Mouse (Mus musculus) forebrain, embryonic 13.5 days (tissue): ENCODE measurements at regions not wholly inside any gene's neighbourhood (a gene's known extent, or its start where the extent isn't known, plus 50 kb on each side); places are given as distances from the start of the nearest gene placed in this dataset.
A peak's percentile ranks its signal among the peaks of the same experiment; 100 is the strongest.
"Not testable (repeated sequence)": the region's sequence is repeated elsewhere in the genome, so short reads cannot be mapped to it uniquely, and the experiment has no call there.

Experiments
- ATAC-seq: fragments of 200-750 bp; cut with Nextera tagmentation; 2 replicates; pipeline ENCODE4 v1.8.0; 2017
- H3K27ac ChIP-seq: fragments of 300-500 bp; sonication (generic); 2 replicates; pipeline ENCODE4 v1.5.1; 2015; ENCODE audit warnings: inconsistent platforms, mild to moderate bottlenecking, moderate library complexity
- H3K27me3 ChIP-seq: fragments of 300-500 bp; sonication (generic); 2 replicates; pipeline ENCODE4 v1.6.1; 2015; ENCODE audit warnings: mild to moderate bottlenecking, inconsistent platforms
- H3K36me3 ChIP-seq: fragments of 300-500 bp; sonication (generic); 2 replicates; pipeline ENCODE4 v1.6.1; 2015; ENCODE audit warnings: mild to moderate bottlenecking, inconsistent platforms; ENCODE audit not compliant: poor library complexity, severe bottlenecking
- H3K4me1 ChIP-seq: fragments of 300-500 bp; sonication (generic); 2 replicates; pipeline ENCODE4 v1.6.1; 2015; ENCODE audit warnings: inconsistent platforms
- H3K4me2 ChIP-seq: fragments of 300-500 bp; sonication (generic); 2 replicates; pipeline ENCODE4 v1.6.1; 2015; ENCODE audit warnings: inconsistent platforms, mild to moderate bottlenecking, moderate library complexity
- H3K4me3 ChIP-seq: fragments of 300-500 bp; sonication (generic); 2 replicates; pipeline ENCODE4 v1.5.1; 2015; ENCODE audit warnings: mild to moderate bottlenecking, inconsistent platforms
- H3K9ac ChIP-seq: fragments of 300-500 bp; sonication (generic); 2 replicates; pipeline ENCODE4 v1.6.1; 2015; ENCODE audit warnings: mild to moderate bottlenecking, inconsistent platforms
- H3K9me3 ChIP-seq: fragments of 300-500 bp; sonication (generic); replicated peaks from 2 replicates; pipeline ENCODE4 v1.6.1; 2016; ENCODE audit warnings: inconsistent platforms
- WGBS: fragments of 180-500 bp; shearing (Covaris S2); methylation state at CpG from one replicate; pipeline ENCODE4 v1.1.7; 2015; 5-methylcytosine and 5-hydroxymethylcytosine counted together

GRCm38 (mm10) chr17:91361261-91361660 is 268.4 kb upstream of the Nrxn1 start:
- no peaks in the 10 kb centered on the region for H3K9me3 ChIP-seq
- no peaks in the 10 kb centered on the region for H3K4me1 ChIP-seq
- H3K4me2 ChIP-seq = no peak overlapping the region
- no peak overlapping the region for H3K9ac ChIP-seq
- no peaks in the 10 kb centered on the region for H3K27me3 ChIP-seq
- no peak overlapping the region for H3K4me3 ChIP-seq
- 75% methylated on average over 1 of the region's 1 CpGs for WGBS
- no peaks in the 10 kb centered on the region for H3K36me3 ChIP-seq
- no peak overlapping the region for H3K27ac ChIP-seq
- ATAC-seq = no peak

DNA sequence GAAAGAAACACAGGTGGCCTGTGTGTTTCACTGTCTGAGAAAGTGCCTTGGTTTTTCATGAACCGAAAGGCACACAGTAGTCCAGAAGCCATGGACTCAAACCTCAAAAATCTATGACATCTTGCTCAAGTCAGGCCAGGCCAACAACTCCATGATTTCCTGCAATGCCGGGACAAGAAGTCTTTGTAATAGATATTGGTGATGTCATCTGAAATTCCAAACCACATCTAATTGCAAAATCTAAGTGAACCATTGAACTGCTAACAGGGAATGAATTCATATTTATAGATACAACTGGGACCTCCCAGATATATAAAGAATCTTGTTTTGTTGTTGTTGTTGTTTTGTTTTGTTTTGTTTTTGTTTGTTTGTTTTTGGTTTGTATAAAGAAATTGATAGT is 259.2 kb upstream of the Nrxn1 start:
- no peaks in the 10 kb centered on the region for H3K36me3 ChIP-seq
- no peaks in the 10 kb centered on the region for H3K27me3 ChIP-seq
- no peak overlapping the region for H3K4me3 ChIP-seq
- H3K27ac ChIP-seq = no peak overlapping the region
- WGBS = 67% methylated on average over 2 of the region's 2 CpGs
- H3K9me3 ChIP-seq = no peaks in the 10 kb centered on the region
- ATAC-seq = no peak
- no peak overlapping the region for H3K4me2 ChIP-seq
- H3K4me1 ChIP-seq = no peaks in the 10 kb centered on the region
- H3K9ac ChIP-seq = no peak overlapping the region

- Histone ChIP-seq H3K27ac (no peak overlapping the region), H3K4me2 (no peak overlapping the region), H3K9me3 (no peaks in the 10 kb centered on the region), H3K9ac (no peak overlapping the region), H3K4me1 (no peaks in the 10 kb centered on the region), H3K4me3 (no peak overlapping the region), H3K27me3 (no peaks in the 10 kb centered on the region), H3K36me3 (no peaks in the 10 kb centered on the region)
- no peak for ATAC-seq
- 92% methylated on average over 1 of the region's 1 CpGs for WGBS
These were observed 244.0 kb upstream of the Nrxn1 start for GRCm38 (mm10) chr17:91336882-91337281.

DNA sequence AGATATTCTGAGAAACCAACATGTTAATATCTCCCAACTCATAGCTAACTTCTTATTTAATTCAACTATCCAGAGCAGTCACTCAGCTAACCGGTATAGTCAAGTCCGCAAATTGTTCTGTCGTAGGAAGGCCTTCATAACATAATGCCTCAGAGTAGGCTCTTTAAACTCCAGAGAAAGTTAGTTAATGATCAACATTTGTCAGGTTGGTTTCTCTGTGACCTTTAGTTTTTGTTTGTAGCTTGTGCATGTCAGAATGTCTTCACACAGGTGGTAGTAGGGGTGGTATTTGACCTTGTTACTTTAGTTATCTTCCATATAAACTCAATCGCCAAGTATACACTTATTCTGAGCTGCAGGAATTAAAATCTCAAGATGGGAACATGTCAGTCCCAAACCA is 240.9 kb upstream of the Nrxn1 start:
- Histone ChIP-seq H3K4me2 (no peak overlapping the region), H3K4me1 (no peaks in the 10 kb centered on the region), H3K27me3 (no peaks in the 10 kb centered on the region), H3K9me3 (no peaks in the 10 kb centered on the region), H3K9ac (no peak overlapping the region), H3K4me3 (no peak overlapping the region), H3K27ac (no peak overlapping the region), H3K36me3 (no peaks in the 10 kb centered on the region)
- 94% methylated on average over 4 of the region's 4 CpGs for WGBS
- no peak for ATAC-seq

DNA sequence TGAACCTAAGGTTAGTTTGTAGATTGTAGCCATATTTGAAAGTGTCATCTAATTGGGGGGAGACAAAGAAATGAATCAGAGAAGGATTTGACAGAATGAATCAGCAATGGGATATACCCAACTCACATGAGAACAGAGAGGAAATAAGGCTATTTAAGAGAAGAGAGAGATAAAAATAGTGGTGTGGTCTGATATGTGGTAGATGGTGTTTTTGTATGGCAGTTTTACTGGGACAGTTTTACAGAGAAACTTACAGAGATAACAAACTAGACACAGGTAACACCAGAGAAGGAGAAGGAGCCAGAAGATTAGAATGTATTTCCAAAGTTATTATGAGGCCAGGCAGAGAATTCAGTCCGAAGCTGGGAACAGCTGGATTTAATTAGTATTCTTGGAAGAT is 240.3 kb upstream of the Nrxn1 start:
- no peak overlapping the region for H3K4me3 ChIP-seq
- H3K36me3 ChIP-seq = no peaks in the 10 kb centered on the region
- H3K27me3 ChIP-seq = no peaks in the 10 kb centered on the region
- 87% methylated on average over 1 of the region's 1 CpGs for WGBS
- H3K9ac ChIP-seq = no peak overlapping the region
- no peak overlapping the region for H3K4me2 ChIP-seq
- no peaks in the 10 kb centered on the region for H3K4me1 ChIP-seq
- H3K9me3 ChIP-seq = no peaks in the 10 kb centered on the region
- ATAC-seq = no peak
- no peak overlapping the region for H3K27ac ChIP-seq

DNA sequence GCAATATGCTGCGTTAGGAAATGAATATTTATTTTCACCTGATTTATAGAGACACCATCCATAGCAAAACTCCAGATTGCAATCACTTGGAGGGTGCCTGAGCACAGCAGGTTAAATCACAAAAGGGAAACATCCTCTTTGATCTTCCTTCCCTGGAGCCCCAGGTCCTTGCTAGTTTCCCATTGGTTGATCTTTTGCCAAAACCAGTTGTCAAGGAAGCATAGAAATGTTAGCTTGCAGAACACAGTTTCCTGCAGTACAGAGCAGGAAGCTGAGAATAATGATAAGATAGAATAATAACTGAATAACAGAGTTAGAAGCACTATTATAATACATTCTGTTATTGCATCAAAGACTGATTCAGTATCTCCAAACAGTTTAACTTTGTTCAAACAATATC is 231.5 kb upstream of the Nrxn1 start:
- Histone ChIP-seq H3K9ac (no peak overlapping the region), H3K9me3 (no peaks in the 10 kb centered on the region), H3K27ac (no peak overlapping the region), H3K4me2 (no peak overlapping the region), H3K27me3 (no peaks in the 10 kb centered on the region), H3K36me3 (no peaks in the 10 kb centered on the region), H3K4me1 (no peaks in the 10 kb centered on the region), H3K4me3 (no peak overlapping the region)
- 73% methylated on average over 1 of the region's 1 CpGs for WGBS
- ATAC-seq = peak; percentile 38; the same call in 1 of the 2 replicates

GRCm38 (mm10) chr17:91286875-91287274 is 194.0 kb upstream of the Nrxn1 start:
- Histone ChIP-seq H3K36me3 (no peaks in the 10 kb centered on the region), H3K27me3 (no peaks in the 10 kb centered on the region)
- no peak for ATAC-seq

DNA sequence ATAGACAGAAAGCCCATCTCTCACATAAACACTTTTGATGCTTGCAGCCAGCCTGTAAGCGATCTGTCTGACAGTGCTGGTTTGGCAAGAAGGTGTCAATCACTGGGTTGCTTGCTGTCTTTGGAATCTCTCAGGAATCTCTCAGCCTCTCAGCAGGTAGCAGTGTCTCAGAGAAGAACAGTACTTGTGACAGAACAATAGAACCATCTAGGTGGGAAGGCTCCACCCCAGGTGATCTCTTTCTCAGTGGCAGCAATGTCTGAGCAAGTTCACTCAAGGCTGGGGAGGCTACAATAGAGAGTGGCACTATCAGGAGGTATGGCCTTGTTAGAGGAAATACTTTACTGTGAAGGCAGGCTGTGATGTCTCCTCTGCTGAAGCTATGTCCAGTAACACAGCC is 181.5 kb upstream of the Nrxn1 start:
- Histone ChIP-seq H3K27ac (no peak overlapping the region), H3K9ac (no peak overlapping the region), H3K4me3 (no peak overlapping the region), H3K36me3 (no peaks in the 10 kb centered on the region), H3K27me3 (no peaks in the 10 kb centered on the region), H3K9me3 (no peaks in the 10 kb centered on the region), H3K4me1 (no peaks in the 10 kb centered on the region), H3K4me2 (no peak overlapping the region)
- ATAC-seq = no peak
- 84% methylated on average over 1 of the region's 1 CpGs for WGBS

More at GRCm38 (mm10) chr17:91286875-91287274, 194.0 kb upstream of the Nrxn1 start:
- Histone ChIP-seq H3K27ac (no peak overlapping the region), H3K4me3 (no peak overlapping the region), H3K4me1 (no peaks in the 10 kb centered on the region), H3K4me2 (no peak overlapping the region), H3K9ac (no peak overlapping the region), H3K9me3 (no peaks in the 10 kb centered on the region)

GRCm38 (mm10) chr17:91238719-91239118 is 145.8 kb upstream of the Nrxn1 start:
- Histone ChIP-seq H3K4me1 (no peaks in the 10 kb centered on the region), H3K36me3 (no peaks in the 10 kb centered on the region), H3K9me3 (no peaks in the 10 kb centered on the region), H3K9ac (no peak overlapping the region), H3K4me3 (no peak overlapping the region), H3K27ac (no peak overlapping the region), H3K27me3 (no peaks in the 10 kb centered on the region), H3K4me2 (no peak overlapping the region)
- WGBS = 85% methylated on average over 2 of the region's 2 CpGs
- no peak for ATAC-seq

DNA sequence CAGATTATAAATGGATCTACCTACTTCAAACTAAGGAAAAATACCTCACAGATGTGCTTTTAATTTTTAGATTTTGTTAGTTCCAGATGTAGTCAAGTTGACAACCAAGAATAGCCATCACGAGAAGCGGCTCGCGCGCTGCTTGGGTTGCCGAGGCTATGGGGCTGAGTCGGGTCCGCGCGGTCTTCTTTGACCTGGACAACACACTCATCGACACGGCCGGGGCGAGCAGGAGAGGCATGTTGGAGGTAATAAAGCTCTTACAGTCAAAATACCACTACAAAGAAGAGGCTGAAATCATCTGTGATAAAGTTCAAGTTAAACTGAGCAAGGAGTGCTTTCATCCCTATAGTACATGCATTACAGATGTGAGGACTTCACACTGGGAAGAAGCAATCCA is 143.8 kb upstream of the Nrxn1 start:
- not testable (repeated sequence) for H3K9me3 ChIP-seq, H3K9ac ChIP-seq, H3K27ac ChIP-seq, H3K4me1 ChIP-seq, H3K36me3 ChIP-seq, H3K27me3 ChIP-seq, H3K4me2 ChIP-seq, ATAC-seq, H3K4me3 ChIP-seq
- 97% methylated on average over 14 of the region's 14 CpGs for WGBS

- H3K36me3 ChIP-seq = no peaks in the 10 kb centered on the region
- no peak for ATAC-seq
- H3K4me2 ChIP-seq = no peak overlapping the region
- H3K27ac ChIP-seq = no peak overlapping the region
- no peaks in the 10 kb centered on the region for H3K4me1 ChIP-seq
- H3K9ac ChIP-seq = no peak overlapping the region
- H3K27me3 ChIP-seq = no peaks in the 10 kb centered on the region
- no peak overlapping the region for H3K4me3 ChIP-seq
- H3K9me3 ChIP-seq = no peaks in the 10 kb centered on the region; the same call in 1 of the 2 replicates
- 87% methylated on average over 5 of the region's 5 CpGs for WGBS
These were observed 133.5 kb upstream of the Nrxn1 start for GRCm38 (mm10) chr17:91226378-91226777.

- no peaks in the 10 kb centered on the region; the same call in 1 of the 2 replicates for H3K9me3 ChIP-seq
- H3K4me2 ChIP-seq = no peak overlapping the region
- H3K9ac ChIP-seq = no peak overlapping the region
- no peak for ATAC-seq
- no peak overlapping the region for H3K27ac ChIP-seq
- no peaks in the 10 kb centered on the region for H3K4me1 ChIP-seq
- WGBS = 59% methylated on average over 4 of the region's 4 CpGs
- no peaks in the 10 kb centered on the region for H3K36me3 ChIP-seq
- H3K4me3 ChIP-seq = no peak overlapping the region
- H3K27me3 ChIP-seq = no peaks in the 10 kb centered on the region
These were observed 133.0 kb upstream of the Nrxn1 start for GRCm38 (mm10) chr17:91225916-91226315.

DNA sequence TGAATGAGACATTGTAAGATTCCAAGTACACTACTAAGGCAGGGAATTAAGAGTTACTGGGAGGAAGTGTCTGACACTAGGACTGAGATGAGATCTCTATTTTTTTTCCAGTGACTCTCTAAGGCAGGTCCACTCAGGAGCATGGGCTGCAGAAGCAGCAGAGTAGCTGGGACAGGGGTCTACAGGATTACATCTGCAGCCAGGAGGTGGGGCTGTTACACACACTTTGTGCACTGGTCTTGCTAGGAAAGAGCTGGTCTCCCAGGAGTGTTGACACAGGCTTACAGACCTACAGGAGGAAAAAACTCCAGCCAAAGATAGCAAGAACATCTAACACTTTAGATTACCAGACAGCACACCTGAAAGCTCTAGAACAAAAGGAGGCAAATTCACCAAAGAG is 123.6 kb upstream of the Nrxn1 start:
- Histone ChIP-seq H3K4me1 (no peaks in the 10 kb centered on the region), H3K9me3 (no peaks in the 10 kb centered on the region), H3K27ac (no peak overlapping the region), H3K4me3 (no peak overlapping the region), H3K36me3 (no peaks in the 10 kb centered on the region), H3K9ac (no peak overlapping the region), H3K27me3 (no peaks in the 10 kb centered on the region), H3K4me2 (no peak overlapping the region)
- no peak for ATAC-seq
